Mouse (Mus musculus): Measurements from ENCODE around the gene Zfp36. TPM values are rescaled to one million over a fixed set of nuclear protein-coding genes. Genes with fewer than 3 reads are reported as not detected.
"Not testable (repeated sequence)": the region's sequence is repeated elsewhere in the genome, so short reads cannot be mapped to it uniquely, and the experiment has no call there.

The Zfp36 gene
- total RNA-seq (2021): 10 to 100 TPM; 15.5 to 16.5 TPM
- long read RNA-seq, experiment 1, partial matches to known transcripts: 0 of 6 reads
- long read RNA-seq, experiment 1, other reads (novel, unspliced or antisense): 0 of 6 reads
- long read RNA-seq, experiment 2, partial matches to known transcripts: 0 of 5 reads
- long read RNA-seq, experiment 2, other reads (novel, unspliced or antisense): 0 of 5 reads

- DNase-seq (ENCODE audit: low spot score in 2 of 2): no peak
These were observed at the start of gene Zfp36 for GRCm38 (mm10) chr7:28380237-28381016. Zfp36 (minus strand) TSS chr7:28380253.

- DNase-seq (ENCODE audit: low spot score in 2 of 2): no peak
These were observed 47.7 kb upstream of the Zfp36 start for GRCm38 (mm10) chr7:28427738-28428137.

GRCm38 (mm10) chr7:28423018-28423417, 43.0 kb upstream of the Zfp36 start:
- DNase-seq (ENCODE audit: low spot score in 2 of 2): no peak

- DNase-seq (ENCODE audit: low spot score in 2 of 2): no peak
These were observed 39.4 kb upstream of the Zfp36 start for GRCm38 (mm10) chr7:28419416-28419815.

GRCm38 (mm10) chr7:28418096-28418670, 38.1 kb upstream of the Zfp36 start:
- DNase-seq (ENCODE audit: low spot score in 2 of 2): no peak

GRCm38 (mm10) chr7:28417368-28417767, 37.3 kb upstream of the Zfp36 start:
- DNase-seq (ENCODE audit: low spot score in 2 of 2): no peak

GRCm38 (mm10) chr7:28412826-28413225, 32.8 kb upstream of the Zfp36 start:
- DNase-seq (ENCODE audit: low spot score in 2 of 2): no peak

- peak in 1 of 2 experiments; percentile 41 for DNase-seq (ENCODE audit: low spot score in 2 of 2)
These were observed 30.9 kb upstream of the Zfp36 start for GRCm38 (mm10) chr7:28410841-28411475.

GRCm38 (mm10) chr7:28401942-28402341, 21.9 kb upstream of the Zfp36 start:
- no peak for DNase-seq (ENCODE audit: low spot score in 2 of 2)

GRCm38 (mm10) chr7:28401030-28401429, 21.0 kb upstream of the Zfp36 start:
- DNase-seq (ENCODE audit: low spot score in 2 of 2): no peak

GRCm38 (mm10) chr7:28398696-28399340, 18.8 kb upstream of the Zfp36 start:
- no peak for DNase-seq (ENCODE audit: low spot score in 2 of 2)

- DNase-seq (ENCODE audit: low spot score in 2 of 2): no peak
These were observed 17.9 kb upstream of the Zfp36 start for GRCm38 (mm10) chr7:28398000-28398399.

- no peak for DNase-seq (ENCODE audit: low spot score in 2 of 2)
These were observed 15.4 kb upstream of the Zfp36 start for GRCm38 (mm10) chr7:28395425-28395824.

GRCm38 (mm10) chr7:28393272-28393951, 13.4 kb upstream of the Zfp36 start:
- DNase-seq (ENCODE audit: low spot score in 2 of 2): no peak

GRCm38 (mm10) chr7:28392429-28393271, 12.6 kb upstream of the Zfp36 start, which contains the start of the genes Med29 and Paf1:
Med29 (minus strand) TSS chr7:28392708.
Paf1 (plus strand) TSS chr7:28392951.
- DNase-seq (ENCODE audit: low spot score in 2 of 2): peak; percentile 89 to 91

- no peak for DNase-seq (ENCODE audit: low spot score in 2 of 2)
These were observed 10.3 kb upstream of the Zfp36 start for GRCm38 (mm10) chr7:28390331-28390730.

GRCm38 (mm10) chr7:28387384-28387783, 7.3 kb upstream of the Zfp36 start:
- not testable (repeated sequence) for DNase-seq (ENCODE audit: low spot score in 2 of 2)

- not testable (repeated sequence) for DNase-seq (ENCODE audit: low spot score in 2 of 2)
These were observed 6.8 kb upstream of the Zfp36 start for GRCm38 (mm10) chr7:28386877-28387276.

GRCm38 (mm10) chr7:28386462-28386861, 6.4 kb upstream of the Zfp36 start:
- DNase-seq (ENCODE audit: low spot score in 2 of 2): peak; percentile 84 to 90

GRCm38 (mm10) chr7:28386007-28386406, 6.0 kb upstream of the Zfp36 start:
- DNase-seq (ENCODE audit: low spot score in 2 of 2): no peak

All from adrenal gland, adult 18-20 months (tissue).